Mouse (Mus musculus) CD8-positive naive resting alpha-beta T cell, adult 57 days (primary cell): Measurements from ENCODE around the gene Olfr868. TPM values are rescaled to one million over a fixed set of nuclear protein-coding genes. Genes with fewer than 3 reads are reported as not detected.

Experiments
- total RNA-seq: library from RNA; stranded (reverse); gene quantifications from one replicate; pipeline ENCODE4 v1.2.4, GENCODE M21; 2023

Olfr868 gene
- not detected for total RNA-seq

DNA sequence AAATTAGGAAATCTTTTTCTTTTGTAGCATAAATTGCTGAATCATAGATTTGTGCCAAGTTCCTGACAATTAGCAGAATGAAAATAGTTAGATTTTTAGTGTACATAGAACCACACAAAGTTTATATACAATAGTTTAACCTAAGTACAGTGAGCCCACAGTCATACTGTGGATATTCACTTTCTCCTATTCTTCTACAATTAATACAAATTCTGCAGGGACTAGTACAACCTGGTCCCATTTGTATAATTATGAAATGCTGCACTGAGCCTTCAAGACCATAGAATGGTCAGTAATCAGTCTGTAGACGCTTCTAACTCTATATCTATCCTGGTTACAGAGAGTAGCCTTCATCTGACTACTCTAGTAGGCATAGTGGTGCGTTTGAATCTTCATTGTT lies at the start of gene Olfr868:
TSS of gene Olfr868 (plus strand) at position 301 of the 400 bp plus-strand sequence.

DNA sequence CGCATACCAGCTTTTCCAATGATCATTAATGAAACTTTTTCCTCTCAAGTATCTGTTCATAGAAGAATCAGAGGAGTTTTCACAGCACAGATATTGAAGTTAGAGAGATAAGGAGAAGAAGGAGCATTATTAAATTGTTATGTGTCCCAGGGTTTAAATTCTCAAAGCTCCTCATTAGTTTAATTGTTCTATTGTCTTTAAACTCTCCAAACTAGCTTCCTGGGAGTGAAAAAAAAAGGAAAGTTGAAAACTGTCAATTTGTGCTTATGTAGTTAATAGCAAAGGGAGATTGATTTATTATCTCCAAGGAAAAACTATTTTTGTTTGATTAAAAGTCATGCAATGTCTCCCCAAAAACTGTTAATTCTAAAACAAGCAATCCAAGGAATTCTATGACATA lies 41.0 kb upstream of the Olfr868 start, which contains the start of gene Olfr867:
TSS of gene Olfr867 (minus strand) at position 101 of the 400 bp plus-strand sequence.

DNA sequence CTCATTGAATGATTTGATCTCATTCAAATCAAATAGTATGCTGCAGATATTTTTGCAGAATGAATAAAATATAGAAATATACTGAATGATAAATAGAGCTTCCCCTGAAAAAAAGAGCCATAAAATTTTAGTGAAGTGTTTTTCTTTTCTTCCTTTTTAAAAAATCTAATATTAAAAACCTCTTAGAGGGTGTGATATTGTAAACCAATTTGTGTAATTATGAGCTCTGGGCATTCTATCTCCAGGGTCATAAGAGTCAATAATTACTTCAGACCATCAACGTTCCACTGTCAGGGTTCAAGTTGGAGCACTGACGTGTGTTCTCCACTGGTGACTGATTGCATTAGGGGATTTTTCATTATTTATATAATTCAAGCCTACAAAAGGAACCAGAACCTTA lies 30.3 kb downstream of the Olfr868 start, which contains the start of gene Olfr869:
TSS of gene Olfr869 (plus strand) at position 301 of the 400 bp plus-strand sequence.

Other genes starting within 250 kb of the Olfr868 start
- not detected for gene Olfr860, start 248.9 kb upstream of the Olfr868 start, total RNA-seq
- gene Olfr862, start 210.6 kb upstream of the Olfr868 start, total RNA-seq, result not detected
- gene Olfr77, start 181.8 kb upstream of the Olfr868 start, total RNA-seq, result not detected
- not detected for gene Olfr866, start 70.6 kb upstream of the Olfr868 start, total RNA-seq
- gene Olfr867, start 41.1 kb upstream of the Olfr868 start, total RNA-seq, result not detected
- gene Olfr869, start 30.4 kb downstream of the Olfr868 start, total RNA-seq, result not detected
- not detected for gene Olfr870, start 75.4 kb downstream of the Olfr868 start, total RNA-seq
- gene Olfr871, start 113.6 kb downstream of the Olfr868 start, total RNA-seq, result not detected
- gene Olfr872, start 138.5 kb downstream of the Olfr868 start, total RNA-seq, result not detected
- not detected for gene Olfr39, start 183.7 kb downstream of the Olfr868 start, total RNA-seq
- not detected for gene Olfr873, start 199.9 kb downstream of the Olfr868 start, total RNA-seq
- gene Olfr18, start 237.5 kb downstream of the Olfr868 start, total RNA-seq, result not detected